Mouse (Mus musculus) small intestine, adult 2 months (tissue): ENCODE data around the gene Ap3b1. TPM values are rescaled to one million over a fixed set of nuclear protein-coding genes. Genes with fewer than 3 reads are reported as not detected.

Experiments
- H3K27ac ChIP-seq: fragments of 200-500 bp; 2 replicates; pipeline ENCODE4 v1.5.1; 2012; ENCODE audit warnings: low read depth, low read length, control low read depth, inconsistent platforms; ENCODE audit not compliant: insufficient read depth
- H3K27me3 ChIP-seq: fragments of 200-500 bp; 2 replicates; pipeline ENCODE4 v1.6.1; 2012; ENCODE audit warnings: mild to moderate bottlenecking, moderate library complexity, low read length, inconsistent platforms; ENCODE audit not compliant: control insufficient read depth, insufficient read depth
- H3K36me3 ChIP-seq: fragments of 200-500 bp; 2 replicates; pipeline ENCODE4 v1.6.1; 2012; ENCODE audit warnings: mild to moderate bottlenecking, low read length, control low read depth, inconsistent platforms; ENCODE audit not compliant: control insufficient read depth, insufficient read depth
- H3K4me1 ChIP-seq: fragments of 200-500 bp; 2 replicates; pipeline ENCODE4 v1.6.1; 2012; ENCODE audit warnings: low read length, inconsistent platforms, mixed read lengths; ENCODE audit not compliant: control insufficient read depth, insufficient read depth, insufficient read length
- H3K4me3 ChIP-seq: fragments of 200-500 bp; 2 replicates; pipeline ENCODE4 v1.5.1; 2012; ENCODE audit warnings: low read depth, mild to moderate bottlenecking, control low read depth, inconsistent platforms, low read length, moderate library complexity
- CTCF ChIP-seq: fragments of 200-500 bp; IDR thresholded peaks from 2 replicates; pipeline ENCODE4 v1.5.1; 2012; ENCODE audit warnings: low read depth, mild to moderate bottlenecking, control low read depth, inconsistent platforms, low read length, moderate library complexity, mixed read lengths; ENCODE audit not compliant: insufficient replicate concordance, insufficient read length; ENCODE audit errors: extremely low read depth
- POLR2A ChIP-seq: fragments of 200-500 bp; IDR thresholded peaks from 2 replicates; pipeline ENCODE4 v1.6.1; 2012; ENCODE audit warnings: low read depth, mild to moderate bottlenecking, control low read depth, inconsistent platforms, low read length, moderate library complexity
- WGBS: fragments of 180-500 bp; shearing (Covaris S2); methylation state at CpG from one replicate; pipeline ENCODE4 v1.1.7; 2018; 5-methylcytosine and 5-hydroxymethylcytosine counted together
- polyA plus RNA-seq: library from polyadenylated mRNA; depleted of rRNA; stranded (reverse); fragments of >200 nt; gene quantifications from 2 replicates; pipeline ENCODE4 v1.2.3, GENCODE M21; 2012

The Ap3b1 gene
- polyA plus RNA-seq, 1 experiment = 29.1 TPM

GRCm38 (mm10) chr13:94539851-94540646 is 181.3 kb downstream of the Ap3b1 start:
- no peak overlapping the region for H3K27ac ChIP-seq
- WGBS = 94% methylated on average over 10 of the region's 10 CpGs
- no peak for TF ChIP-seq CTCF
- no peak for TF ChIP-seq POLR2A
- no peak overlapping the region for H3K4me3 ChIP-seq
- H3K4me1 ChIP-seq = no peaks in the 10 kb centered on the region
- H3K36me3 ChIP-seq = peaks cover 20% of the 10 kb centered on the region
- H3K27me3 ChIP-seq = no peaks in the 10 kb centered on the region

GRCm38 (mm10) chr13:94542061-94542460 is 183.3 kb downstream of the Ap3b1 start:
- 89% methylated on average over 7 of the region's 7 CpGs for WGBS
- Histone ChIP-seq H3K36me3 (peaks cover 19% of the 10 kb centered on the region), H3K27ac (no peak overlapping the region), H3K4me3 (no peak overlapping the region), H3K4me1 (no peaks in the 10 kb centered on the region), H3K27me3 (no peaks in the 10 kb centered on the region)
- TF ChIP-seq CTCF (no peak), POLR2A (no peak)

DNA sequence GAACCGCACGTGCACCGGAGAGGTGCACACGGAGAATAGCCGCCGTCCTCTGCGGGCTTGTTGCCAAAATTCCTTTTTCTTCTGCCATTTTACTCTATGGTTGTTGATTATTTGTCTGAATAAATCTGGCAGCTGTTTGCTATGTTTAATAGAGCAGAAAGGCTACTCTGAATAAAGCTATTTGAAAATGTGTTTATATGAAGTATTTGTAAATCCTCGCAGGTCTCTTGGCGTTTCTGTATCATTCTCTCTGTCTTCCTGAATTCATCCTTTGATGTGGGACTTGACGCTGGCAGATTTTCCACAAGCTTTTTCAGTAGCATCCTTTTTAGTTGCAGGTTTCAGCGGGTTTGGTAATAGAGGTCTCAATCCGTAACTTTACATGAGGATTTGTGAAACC is 185.5 kb downstream of the Ap3b1 start:
- TF ChIP-seq CTCF (no peak), POLR2A (no peak)
- Histone ChIP-seq H3K36me3 (peaks cover 28% of the 10 kb centered on the region), H3K4me1 (no peaks in the 10 kb centered on the region), H3K4me3 (no peak overlapping the region), H3K27ac (no peak overlapping the region), H3K27me3 (no peaks in the 10 kb centered on the region)
- 89% methylated on average over 12 of the region's 12 CpGs for WGBS

DNA sequence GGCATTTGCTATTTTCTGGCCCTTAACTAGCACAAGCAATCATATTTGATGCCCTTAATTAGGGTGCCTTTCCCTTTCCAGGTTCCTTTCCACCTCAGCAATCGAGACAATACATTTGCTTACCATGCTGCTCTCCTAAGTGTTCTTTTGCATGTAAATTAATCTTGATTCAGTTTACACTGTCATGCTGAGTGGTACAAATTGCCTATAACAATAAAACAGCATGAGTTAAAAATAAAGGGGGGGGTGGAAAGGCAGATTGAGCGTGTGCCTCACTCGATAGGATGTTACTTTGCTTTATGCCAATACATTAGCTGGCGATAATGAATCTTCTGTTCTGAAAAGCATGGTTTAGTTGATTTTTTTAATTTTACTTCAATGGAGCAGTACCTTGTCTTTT is 187.0 kb downstream of the Ap3b1 start:
- 92% methylated on average over 4 of the region's 4 CpGs for WGBS

DNA sequence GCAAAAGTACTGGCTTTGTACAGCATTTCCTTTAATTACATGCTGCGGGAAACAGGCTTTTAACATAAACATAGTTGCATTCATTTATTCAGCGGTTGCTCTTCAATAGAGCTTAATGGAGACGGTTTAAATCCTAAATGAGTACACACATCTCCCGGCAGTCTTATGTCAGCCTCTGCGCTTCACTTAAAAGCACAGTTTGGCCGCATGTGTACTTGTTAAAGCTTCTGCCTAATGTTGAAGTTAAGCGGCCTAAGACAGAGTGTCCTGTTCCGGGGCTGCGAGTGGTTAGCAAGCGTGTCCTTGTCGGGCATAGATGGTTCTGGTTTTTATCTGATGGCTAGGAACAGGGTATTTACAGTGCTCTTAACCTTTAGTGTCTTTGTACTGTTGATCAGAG is 187.5 kb downstream of the Ap3b1 start:
- H3K4me3 ChIP-seq = no peak overlapping the region
- no peaks in the 10 kb centered on the region for H3K4me1 ChIP-seq
- no peak overlapping the region for H3K27ac ChIP-seq
- H3K27me3 ChIP-seq = no peaks in the 10 kb centered on the region
- H3K36me3 ChIP-seq = peaks cover 27% of the 10 kb centered on the region
- TF ChIP-seq CTCF (no peak), POLR2A (no peak)
- 86% methylated on average over 11 of the region's 11 CpGs for WGBS

More for the DNA sequence above, 187.0 kb downstream of the Ap3b1 start:
- Histone ChIP-seq H3K27me3 (no peaks in the 10 kb centered on the region), H3K4me3 (no peak overlapping the region), H3K27ac (no peak overlapping the region), H3K4me1 (no peaks in the 10 kb centered on the region), H3K36me3 (peaks cover 28% of the 10 kb centered on the region)
- TF ChIP-seq POLR2A (no peak), CTCF (no peak)

DNA sequence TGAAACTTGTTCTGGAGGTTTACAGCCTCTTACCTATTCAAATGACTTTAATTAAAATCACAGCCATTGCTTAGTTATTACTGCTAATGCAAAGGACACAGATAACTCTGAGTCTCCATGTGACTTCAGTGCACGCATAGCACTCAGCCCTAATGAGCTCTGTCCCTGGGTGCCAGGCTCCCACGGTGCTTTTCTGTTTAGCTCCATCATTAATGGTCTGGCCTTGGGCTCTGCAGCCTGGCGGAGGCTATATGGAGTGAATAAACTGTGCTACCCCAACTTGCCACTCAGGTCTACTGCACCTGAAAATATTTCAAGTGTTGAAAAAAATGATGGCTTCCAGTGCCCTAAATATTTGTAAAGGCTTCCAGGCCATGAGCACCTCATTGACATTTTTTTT is 190.8 kb downstream of the Ap3b1 start:
- H3K27me3 ChIP-seq = no peaks in the 10 kb centered on the region
- H3K27ac ChIP-seq = no peak overlapping the region
- no peak overlapping the region for H3K4me3 ChIP-seq
- TF ChIP-seq CTCF = no peak
- TF ChIP-seq POLR2A = no peak
- H3K4me1 ChIP-seq = no peaks in the 10 kb centered on the region
- 82% methylated on average over 3 of the region's 3 CpGs for WGBS
- H3K36me3 ChIP-seq = peaks cover 13% of the 10 kb centered on the region

DNA sequence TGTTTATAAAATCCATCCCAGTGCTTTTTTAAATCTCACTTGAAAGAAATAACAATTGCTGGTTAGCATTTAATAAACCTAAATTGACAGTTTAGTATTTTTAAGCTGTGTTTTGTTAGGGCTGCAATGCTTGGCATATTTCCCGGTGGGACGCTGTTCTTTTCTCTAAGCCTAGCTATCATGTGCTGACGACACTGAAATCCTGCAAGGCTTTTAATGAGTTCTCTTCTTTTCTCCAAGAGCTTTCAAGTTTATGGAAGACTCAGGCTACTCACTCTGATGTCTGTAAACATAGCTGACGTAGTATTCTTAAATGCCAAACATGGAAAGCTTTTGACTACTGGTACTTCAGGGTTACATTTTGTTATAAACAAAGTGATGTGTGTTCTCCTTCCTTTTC is 191.3 kb downstream of the Ap3b1 start:
- no peak for TF ChIP-seq POLR2A
- TF ChIP-seq CTCF = no peak
- WGBS = 81% methylated on average over 4 of the region's 4 CpGs
- H3K27ac ChIP-seq = no peak overlapping the region

More for the DNA sequence above, 191.3 kb downstream of the Ap3b1 start:
- Histone ChIP-seq H3K27me3 (no peaks in the 10 kb centered on the region), H3K4me1 (no peaks in the 10 kb centered on the region), H3K36me3 (peaks cover 13% of the 10 kb centered on the region), H3K4me3 (no peak overlapping the region)
